Mouse (Mus musculus) erythroblast, embryonic 14.5 days (primary cell): ENCODE measurements around the gene Elovl7.

Source experiments
- GATA1 ChIP-seq: IDR thresholded peaks from 2 replicates; pipeline ENCODE4 v1.6.1; 2012; ENCODE audit warnings: low read length, inconsistent platforms, mixed read lengths
- TAL1 ChIP-seq: IDR thresholded peaks from 3 replicates; pipeline ENCODE4 v1.6.1; 2012; ENCODE audit warnings: low read length, inconsistent platforms, mixed read lengths

DNA sequence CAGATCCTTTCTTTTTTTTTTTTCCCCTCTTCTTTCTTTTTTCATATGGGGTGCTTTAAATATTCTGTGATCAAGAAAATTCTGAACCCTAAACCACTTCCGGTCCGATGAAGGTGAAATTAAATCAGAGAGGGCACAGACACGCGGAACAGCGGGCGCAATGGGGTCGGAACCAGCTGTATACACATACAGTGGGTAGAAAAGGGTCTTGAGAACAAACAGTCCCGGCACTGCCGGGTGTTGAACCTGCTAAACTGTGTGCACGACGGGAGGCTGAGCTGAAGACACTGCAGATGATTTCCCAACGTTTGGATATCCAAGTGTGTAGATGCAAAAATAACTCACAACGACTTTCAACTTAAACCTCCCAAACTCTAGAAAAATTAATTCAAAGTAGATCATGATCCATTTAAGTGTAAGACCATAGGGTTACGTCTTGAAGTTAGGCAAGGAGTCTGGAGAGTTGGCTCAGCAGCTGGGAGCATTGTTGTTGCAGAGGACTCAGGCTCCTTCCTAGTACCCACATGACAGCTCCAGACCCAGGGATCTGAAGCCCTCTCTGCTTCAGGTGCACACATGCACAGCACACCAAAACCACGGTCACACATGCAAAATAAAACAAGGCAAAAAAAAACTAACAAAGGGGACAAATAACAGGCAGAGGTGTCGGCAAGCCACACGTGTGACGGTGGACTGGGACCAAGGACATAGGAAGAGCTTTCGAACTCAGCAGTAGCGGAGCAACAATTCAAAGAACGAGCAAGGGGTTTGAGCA lies 114.4 kb downstream of the Elovl7 start:
- TF ChIP-seq GATA1, result no peak
- no peak for TF ChIP-seq TAL1
